Mouse (Mus musculus): ENCODE measurements around the gene Snap25. TPM values are rescaled to one million over a fixed set of nuclear protein-coding genes. Genes with fewer than 3 reads are reported as not detected.

Snap25 gene
- total RNA-seq, 1 experiment = 0.13 TPM

DNA sequence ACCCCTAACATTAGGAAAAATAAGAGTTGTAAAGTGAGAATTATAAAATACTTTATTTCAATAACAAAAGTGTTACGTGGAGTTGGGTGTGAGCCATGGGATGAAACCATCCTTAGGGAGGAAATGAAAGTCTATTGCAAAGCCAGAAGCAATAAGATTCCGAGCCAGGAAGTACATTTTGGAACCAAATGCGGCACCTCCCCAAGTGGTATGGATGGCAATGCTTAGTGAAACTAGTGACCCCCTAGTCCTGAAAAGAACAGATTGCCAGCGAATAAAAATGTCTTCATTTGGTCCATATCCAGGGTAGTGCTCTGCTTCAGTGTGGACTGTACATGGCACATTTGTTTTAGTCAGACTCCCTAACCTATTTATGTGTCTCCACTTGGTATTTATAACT is 25.9 kb upstream of the Snap25 start:
- Histone ChIP-seq H3K27ac (ENCODE audit: insufficient read depth, low read depth, low read length, poor library complexity, severe bottlenecking) (no peak overlapping the region), H3K4me1 (ENCODE audit: control insufficient read depth in 2 of 2, insufficient read depth in 2 of 2, low read length in 2 of 2, poor library complexity in 1 of 2) (no peaks in the 10 kb centered on the region)
- in situ Hi-C loops (cut with MboI; ENCODE audit: low sequenced_read_pairs in 2 of 2, unreplicated experiment in 2 of 2) = no loop called here

DNA sequence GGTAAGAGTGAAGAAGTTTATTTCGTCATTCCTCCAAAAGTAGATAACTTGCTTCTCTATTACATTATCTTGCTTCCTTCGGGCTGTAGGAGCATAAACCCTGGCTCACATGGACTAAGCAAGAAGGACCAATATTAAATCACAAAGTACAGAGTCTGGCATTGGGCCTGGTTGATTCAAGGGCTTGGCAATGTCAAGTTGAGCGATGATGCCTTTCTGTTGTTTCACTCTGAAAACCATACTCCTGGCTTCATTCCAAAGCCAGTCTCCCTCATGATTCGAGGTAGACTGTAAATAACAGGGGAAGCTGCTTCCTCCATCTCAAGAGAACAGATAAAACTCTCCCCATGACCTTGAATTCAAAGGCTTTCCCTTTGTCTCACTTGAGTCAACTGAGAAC is 23.8 kb upstream of the Snap25 start:
- Histone ChIP-seq H3K36me3 (ENCODE audit: control insufficient read depth, insufficient read depth, low read length, poor library complexity, severe bottlenecking) (no peaks in the 10 kb centered on the region), H3K9me3 (ENCODE audit: control insufficient read depth, insufficient read depth, low read depth, low read length) (no peaks in the 10 kb centered on the region), H3K4me1 (ENCODE audit: control insufficient read depth in 2 of 2, insufficient read depth in 2 of 2, low read length in 2 of 2, poor library complexity in 1 of 2) (no peaks in the 10 kb centered on the region), H3K4me3 (ENCODE audit: insufficient read depth in 1 of 2, low read depth in 1 of 2, low read length in 2 of 2, poor library complexity in 1 of 2, severe bottlenecking in 1 of 2) (no peak overlapping the region), H3K27ac (ENCODE audit: insufficient read depth, low read depth, low read length, poor library complexity, severe bottlenecking) (no peak overlapping the region), H3K9ac (ENCODE audit: insufficient read depth, low read depth, low read length, poor library complexity, severe bottlenecking) (no peak overlapping the region)
- TF ChIP-seq CHD2 (IDR thresholded peaks at IDR 0.05; ENCODE audit: low read depth, low read length) = no peak
- TF ChIP-seq MAFK (IDR thresholded peaks at IDR 0.05; ENCODE audit: insufficient read depth, low read depth, low read length) = no peak
- no peak for TF ChIP-seq ZNF384 (IDR thresholded peaks at IDR 0.05; ENCODE audit: low read depth, low read length)
- TF ChIP-seq HCFC1 (IDR thresholded peaks at IDR 0.05; ENCODE audit: borderline replicate concordance, insufficient read depth, low read length) = no peak
- no peak for TF ChIP-seq ZC3H11A (IDR thresholded peaks at IDR 0.05; ENCODE audit: borderline replicate concordance, low read depth, low read length)
- DNase-seq (ENCODE audit: low read depth, low spot score) = no peak
- in situ Hi-C loops (cut with MboI; ENCODE audit: low sequenced_read_pairs in 2 of 2, unreplicated experiment in 2 of 2) = no loop called here

More for the DNA sequence above, 25.9 kb upstream of the Snap25 start:
- TF ChIP-seq MAFK (IDR thresholded peaks at IDR 0.05; ENCODE audit: insufficient read depth, low read depth, low read length) (no peak), ZC3H11A (IDR thresholded peaks at IDR 0.05; ENCODE audit: borderline replicate concordance, low read depth, low read length) (no peak), CHD2 (IDR thresholded peaks at IDR 0.05; ENCODE audit: low read depth, low read length) (no peak), ZNF384 (IDR thresholded peaks at IDR 0.05; ENCODE audit: low read depth, low read length) (no peak), HCFC1 (IDR thresholded peaks at IDR 0.05; ENCODE audit: borderline replicate concordance, insufficient read depth, low read length) (no peak)
- no peak overlapping the region for H3K4me3 ChIP-seq (ENCODE audit: insufficient read depth in 1 of 2, low read depth in 1 of 2, low read length in 2 of 2, poor library complexity in 1 of 2, severe bottlenecking in 1 of 2)
- H3K9ac ChIP-seq (ENCODE audit: insufficient read depth, low read depth, low read length, poor library complexity, severe bottlenecking) = no peak overlapping the region
- no peaks in the 10 kb centered on the region for H3K9me3 ChIP-seq (ENCODE audit: control insufficient read depth, insufficient read depth, low read depth, low read length)
- DNase-seq (ENCODE audit: low read depth, low spot score) = no peak
- no peaks in the 10 kb centered on the region for H3K36me3 ChIP-seq (ENCODE audit: control insufficient read depth, insufficient read depth, low read length, poor library complexity, severe bottlenecking)

DNA sequence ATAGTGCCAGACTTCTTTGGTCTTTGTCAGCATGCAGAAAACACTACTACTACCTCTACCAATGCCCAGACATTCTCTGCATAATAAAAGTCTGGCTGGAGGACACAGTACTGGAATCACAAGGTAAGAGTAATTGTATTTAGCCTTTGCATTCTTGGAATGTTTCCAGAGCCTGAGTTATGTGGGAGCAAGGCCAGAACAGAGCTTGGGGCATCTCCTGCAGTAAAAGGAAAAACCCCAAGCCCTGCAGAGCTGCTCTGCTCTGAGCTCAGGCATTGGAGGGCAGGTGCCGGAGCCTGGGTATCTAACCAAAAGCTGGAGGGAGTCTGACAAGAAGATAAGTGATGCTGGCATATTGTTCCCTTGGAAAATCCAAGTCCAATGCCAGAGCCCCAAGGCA is 21.6 kb upstream of the Snap25 start:
- Histone ChIP-seq H3K36me3 (ENCODE audit: control insufficient read depth, insufficient read depth, low read length, poor library complexity, severe bottlenecking) (no peaks in the 10 kb centered on the region), H3K4me3 (ENCODE audit: insufficient read depth in 1 of 2, low read depth in 1 of 2, low read length in 2 of 2, poor library complexity in 1 of 2, severe bottlenecking in 1 of 2) (no peak overlapping the region), H3K4me1 (ENCODE audit: control insufficient read depth in 2 of 2, insufficient read depth in 2 of 2, low read length in 2 of 2, poor library complexity in 1 of 2) (no peaks in the 10 kb centered on the region), H3K9me3 (ENCODE audit: control insufficient read depth, insufficient read depth, low read depth, low read length) (no peaks in the 10 kb centered on the region), H3K27ac (ENCODE audit: insufficient read depth, low read depth, low read length, poor library complexity, severe bottlenecking) (no peak overlapping the region), H3K9ac (ENCODE audit: insufficient read depth, low read depth, low read length, poor library complexity, severe bottlenecking) (no peak overlapping the region)
- in situ Hi-C loops (cut with MboI; ENCODE audit: low sequenced_read_pairs in 2 of 2, unreplicated experiment in 2 of 2) = no loop called here
- TF ChIP-seq ZC3H11A (IDR thresholded peaks at IDR 0.05; ENCODE audit: borderline replicate concordance, low read depth, low read length) (no peak), MAFK (IDR thresholded peaks at IDR 0.05; ENCODE audit: insufficient read depth, low read depth, low read length) (no peak), HCFC1 (IDR thresholded peaks at IDR 0.05; ENCODE audit: borderline replicate concordance, insufficient read depth, low read length) (no peak), CHD2 (IDR thresholded peaks at IDR 0.05; ENCODE audit: low read depth, low read length) (no peak), ZNF384 (IDR thresholded peaks at IDR 0.05; ENCODE audit: low read depth, low read length) (no peak)
- no peak for DNase-seq (ENCODE audit: low read depth, low spot score)

DNA sequence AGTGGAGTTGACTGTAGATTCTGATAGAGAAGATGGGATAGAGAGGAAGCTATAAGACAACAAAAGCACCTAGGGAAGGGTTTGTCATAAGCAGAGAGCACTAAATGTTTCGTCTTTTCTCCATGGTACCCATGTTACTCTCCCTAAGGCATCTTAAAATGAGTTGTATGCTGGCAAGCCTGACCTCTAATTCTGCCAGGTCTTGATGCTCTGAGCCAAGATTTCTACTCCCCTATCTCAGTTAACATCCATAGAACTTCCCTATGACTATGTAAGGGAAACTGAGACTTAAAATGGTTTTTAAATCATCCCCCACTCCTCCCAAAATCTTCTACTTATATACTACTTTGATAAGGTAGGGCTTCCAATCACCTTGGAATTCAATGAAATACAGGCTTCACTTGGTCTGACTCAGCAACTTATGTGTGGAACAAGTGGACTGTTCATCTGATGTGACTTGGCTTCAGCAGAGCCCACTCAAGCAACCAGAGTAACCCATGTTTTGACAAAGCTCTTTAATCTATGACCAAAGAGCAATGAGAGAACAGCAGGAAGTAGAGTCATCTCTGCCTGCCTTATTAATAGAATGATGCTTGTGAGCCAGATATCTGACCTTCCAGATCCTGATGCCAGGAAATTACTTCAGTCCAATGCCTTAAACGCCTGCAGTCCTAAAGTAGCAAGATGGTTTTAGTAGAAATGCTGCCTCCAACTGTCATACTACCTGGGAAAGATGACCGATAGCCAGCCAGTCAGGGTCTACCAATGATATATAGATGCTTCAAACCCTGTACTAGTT is 13.6 kb upstream of the Snap25 start:
- no peaks in the 10 kb centered on the region for H3K9me3 ChIP-seq (ENCODE audit: control insufficient read depth, insufficient read depth, low read depth, low read length)
- no peaks in the 10 kb centered on the region for H3K4me1 ChIP-seq (ENCODE audit: control insufficient read depth in 2 of 2, insufficient read depth in 2 of 2, low read length in 2 of 2, poor library complexity in 1 of 2)
- H3K9ac ChIP-seq (ENCODE audit: insufficient read depth, low read depth, low read length, poor library complexity, severe bottlenecking) = no peak overlapping the region
- DNase-seq (ENCODE audit: low read depth, low spot score) = no peak
- H3K4me3 ChIP-seq (ENCODE audit: insufficient read depth in 1 of 2, low read depth in 1 of 2, low read length in 2 of 2, poor library complexity in 1 of 2, severe bottlenecking in 1 of 2) = no peak overlapping the region
- no peak overlapping the region for H3K27ac ChIP-seq (ENCODE audit: insufficient read depth, low read depth, low read length, poor library complexity, severe bottlenecking)
- H3K36me3 ChIP-seq (ENCODE audit: control insufficient read depth, insufficient read depth, low read length, poor library complexity, severe bottlenecking) = no peaks in the 10 kb centered on the region
- in situ Hi-C loops (cut with MboI; ENCODE audit: low sequenced_read_pairs in 2 of 2, unreplicated experiment in 2 of 2) = no loop called here
- TF ChIP-seq ZC3H11A (IDR thresholded peaks at IDR 0.05; ENCODE audit: borderline replicate concordance, low read depth, low read length) (no peak), HCFC1 (IDR thresholded peaks at IDR 0.05; ENCODE audit: borderline replicate concordance, insufficient read depth, low read length) (no peak), MAFK (IDR thresholded peaks at IDR 0.05; ENCODE audit: insufficient read depth, low read depth, low read length) (no peak), CHD2 (IDR thresholded peaks at IDR 0.05; ENCODE audit: low read depth, low read length) (no peak), ZNF384 (IDR thresholded peaks at IDR 0.05; ENCODE audit: low read depth, low read length) (no peak)
